Mouse (Mus musculus) CH12.LX (cell line): ENCODE data around the gene Sap25. TPM values are rescaled to one million over a fixed set of nuclear protein-coding genes. Genes with fewer than 3 reads are reported as not detected.

Experiments used
- DNase-seq: peaks from one replicate; pipeline ENCODE4 v3.0.0-alpha.2; 2013; ENCODE audit errors: extremely low read depth
- H3K27ac ChIP-seq: 2 replicates; pipeline ENCODE4 v1.5.1; 2012; ENCODE audit warnings: low read depth, mild to moderate bottlenecking, control low read depth, moderate library complexity; ENCODE audit not compliant: insufficient read depth
- H3K27me3 ChIP-seq: replicated peaks from 2 replicates; pipeline ENCODE3; 2012; ENCODE audit warnings: inconsistent platforms
- H3K36me3 ChIP-seq, 2 experiments: replicated peaks in 1 of 2; 2 replicates each; pipeline versions ENCODE3 to v1.6.1; 2012; ENCODE audit warnings: inconsistent platforms in 1 of 2, low read length in 1 of 2, mild to moderate bottlenecking in 1 of 2, mixed read lengths in 1 of 2, moderate library complexity in 1 of 2; ENCODE audit not compliant: control insufficient read depth in 1 of 2, insufficient read depth in 1 of 2
- H3K4me1 ChIP-seq, 2 experiments: 2 replicates each; pipeline ENCODE4 v1.6.1; 2012; ENCODE audit warnings: inconsistent platforms in 1 of 2, moderate library complexity in 1 of 2; ENCODE audit not compliant: insufficient read depth in 2 of 2, control insufficient read depth in 1 of 2
- H3K4me2 ChIP-seq: 2 replicates; pipeline ENCODE4 v1.6.1; 2012; ENCODE audit warnings: low read depth, mild to moderate bottlenecking, control low read depth; ENCODE audit not compliant: poor library complexity, insufficient read depth, severe bottlenecking
- H3K4me3 ChIP-seq, 3 experiments: fragments of 150-350 bp in 1 of 3; sonication (generic) in 1 of 3; replicated peaks in 1 of 3; 2 replicates each; pipeline versions ENCODE3 to v1.5.1; 2011 to 2012; ENCODE audit warnings: low read depth in 2 of 3, low read length in 2 of 3, mild to moderate bottlenecking in 2 of 3, moderate library complexity in 2 of 3, control low read depth in 1 of 3, improper control_type of control experiment in 1 of 3, inconsistent platforms in 1 of 3, mixed read lengths in 1 of 3; ENCODE audit not compliant: poor library complexity in 1 of 3
- H3K79me2 ChIP-seq: replicated peaks from 2 replicates; pipeline ENCODE4 v1.6.1; 2012; ENCODE audit warnings: mild to moderate bottlenecking, moderate library complexity; ENCODE audit not compliant: control insufficient read depth, poor library complexity, insufficient read depth, severe bottlenecking; ENCODE audit errors: extremely low read depth
- H3K9ac ChIP-seq: 2 replicates; pipeline ENCODE4 v1.6.1; 2012; ENCODE audit warnings: low read depth, mild to moderate bottlenecking, control low read depth, moderate library complexity; ENCODE audit not compliant: insufficient read depth
- H3K9me3 ChIP-seq: replicated peaks from 2 replicates; pipeline ENCODE3; 2012; ENCODE audit warnings: low read length, inconsistent platforms, mixed read lengths
- CHD2 ChIP-seq: IDR thresholded peaks from 2 replicates; pipeline ENCODE4 v1.6.1; 2011; ENCODE audit warnings: low read length, improper control_type of control experiment
- E2F4 ChIP-seq: IDR thresholded peaks from 2 replicates; pipeline ENCODE4 v1.6.1; 2011; ENCODE audit warnings: low read depth, low read length, improper control_type of control experiment; ENCODE audit not compliant: insufficient replicate concordance
- EP300 ChIP-seq: IDR thresholded peaks from 2 replicates; pipeline ENCODE4 v1.6.1; 2011; ENCODE audit warnings: low read length, improper control_type of control experiment
- GABPA ChIP-seq: IDR thresholded peaks from 2 replicates; pipeline ENCODE4 v1.6.1; 2012; ENCODE audit warnings: low read depth, low read length, improper control_type of control experiment, inconsistent platforms; ENCODE audit not compliant: insufficient replicate concordance
- IRF4 ChIP-seq: IDR thresholded peaks from 2 replicates; pipeline ENCODE4 v1.6.1; 2014; ENCODE audit warnings: low read depth, mild to moderate bottlenecking, inconsistent platforms, low read length, improper control_type of control experiment
- JUND ChIP-seq: conservative IDR thresholded peaks from 2 replicates; pipeline ENCODE4 v1.6.1; 2011; ENCODE audit warnings: low read depth, low read length, improper control_type of control experiment
- KAT2A ChIP-seq: IDR thresholded peaks from 2 replicates; pipeline ENCODE4 v1.6.1; 2012; ENCODE audit warnings: low read length, improper control_type of control experiment, inconsistent platforms; ENCODE audit not compliant: insufficient replicate concordance
- MEF2A ChIP-seq: IDR thresholded peaks from 2 replicates; pipeline ENCODE4 v1.6.1; 2014; ENCODE audit warnings: low read depth, mild to moderate bottlenecking, inconsistent platforms, low read length, improper control_type of control experiment, borderline replicate concordance
- MXI1 ChIP-seq: IDR thresholded peaks from 2 replicates; pipeline ENCODE4 v1.6.1; 2011; ENCODE audit warnings: mild to moderate bottlenecking, low read depth, low read length, improper control_type of control experiment
- NELFE ChIP-seq: IDR thresholded peaks from 2 replicates; pipeline ENCODE4 v1.6.1; 2011; ENCODE audit warnings: low read depth, low read length, improper control_type of control experiment
- NRF1 ChIP-seq: IDR thresholded peaks from 2 replicates; pipeline ENCODE4 v1.6.1; 2014; ENCODE audit warnings: low read depth, mild to moderate bottlenecking, inconsistent platforms, low read length, improper control_type of control experiment, moderate library complexity
- PAX5 ChIP-seq: IDR thresholded peaks from 2 replicates; pipeline ENCODE4 v1.6.1; 2012; ENCODE audit warnings: low read length, inconsistent platforms, mixed read lengths
- POLR2A ChIP-seq: IDR thresholded peaks from 2 replicates; pipeline ENCODE4 v1.6.1; 2011; ENCODE audit warnings: low read depth, mild to moderate bottlenecking, improper control_type of control experiment, low read length
- RAD21 ChIP-seq: IDR thresholded peaks from 2 replicates; pipeline ENCODE4 v1.6.1; 2011; ENCODE audit warnings: low read depth, mild to moderate bottlenecking, low read length, improper control_type of control experiment, moderate library complexity
- SMC3 ChIP-seq: IDR thresholded peaks from 2 replicates; pipeline ENCODE4 v1.6.1; 2011; ENCODE audit warnings: low read depth, low read length, improper control_type of control experiment
- TBP ChIP-seq: conservative IDR thresholded peaks from 2 replicates; pipeline ENCODE4 v1.6.1; 2011; ENCODE audit warnings: low read depth, low read length, improper control_type of control experiment
- USF1 ChIP-seq: IDR thresholded peaks from 2 replicates; pipeline ENCODE4 v1.6.1; 2014; ENCODE audit warnings: low read depth, mild to moderate bottlenecking, inconsistent platforms, low read length, improper control_type of control experiment
- ZC3H11A ChIP-seq: IDR thresholded peaks from 2 replicates; pipeline ENCODE4 v1.6.1; 2012; ENCODE audit warnings: low read depth, mild to moderate bottlenecking, inconsistent platforms, low read length, improper control_type of control experiment
- ZKSCAN1 ChIP-seq: IDR thresholded peaks from 2 replicates; pipeline ENCODE4 v1.6.1; 2012; ENCODE audit warnings: low read depth, inconsistent platforms, low read length, improper control_type of control experiment, borderline replicate concordance
- ZMIZ1 ChIP-seq: IDR thresholded peaks from 2 replicates; pipeline ENCODE4 v1.6.1; 2012; ENCODE audit warnings: low read depth, mild to moderate bottlenecking, inconsistent platforms, low read length, improper control_type of control experiment
- ZNF384 ChIP-seq: IDR thresholded peaks from 2 replicates; pipeline ENCODE4 v1.6.1; 2012; ENCODE audit warnings: low read depth, low read length, improper control_type of control experiment, inconsistent platforms
- dilution Hi-C: fragments of 300-500 bp; cut with MboI; formaldehyde crosslinking; loops from 2 replicates; pipeline ENCODE4 v1.14.3; 2020; ENCODE audit warnings: low sequenced_read_pairs; ENCODE audit not compliant: extremely low pct_unique_long_range_greater_than_20kb, extremely low pct_ligation_motif_present
- in situ Hi-C: fragments of 300-500 bp; cut with MboI; formaldehyde crosslinking; loops from 3 replicates; pipeline ENCODE4 v1.14.3; 2019; ENCODE audit warnings: low sequenced_read_pairs, low pct_ligation_motif_present, low pct_unique_long_range_greater_than_20kb, mixed read lengths
- polyA plus RNA-seq: library from polyadenylated mRNA; unstranded; fragments of >175 nt; gene quantifications from 2 replicates; pipeline ENCODE4 v1.2.1, GENCODE M21; 2012; ENCODE audit warnings: low read depth; ENCODE audit not compliant: insufficient read length
- total RNA-seq, 2 experiments: library from RNA; depleted of rRNA; stranded (reverse); fragments of 300-350 nt in 1 of 2; fragments of >200 nt in 1 of 2; gene quantifications; 2 replicates each; pipeline ENCODE4 v1.2.3; 2012 to 2014

The Sap25 gene
- total and polyA plus RNA-seq, 3 experiments, result 2.1 to 16.6 (median 2.4) TPM

GRCm38 (mm10) chr5:137685653-137686052 lies 44.5 kb downstream of the Sap25 start:
- dilution Hi-C loops, result no loop called here
- Histone ChIP-seq H3K36me3 (peaks cover 0 to 15% of the 10 kb centered on the region in 2 experiments), H3K79me2 (peaks cover 4% of the 10 kb centered on the region; the same call in 1 of the 2 replicates), H3K9ac (no peak overlapping the region), H3K4me1 (peaks cover 0 to 31% of the 10 kb centered on the region in 2 experiments; a peak in 2 of 4 replicates), H3K27ac (no peak overlapping the region), H3K9me3 (no peaks in the 10 kb centered on the region), H3K27me3 (no peaks in the 10 kb centered on the region), H3K4me3 (no peak overlapping the region), H3K4me2 (no peak overlapping the region)
- DNase-seq, result no peak
- TF ChIP-seq PAX5 (no peak), ZNF384 (no peak), EP300 (no peak), USF1 (no peak), CHD2 (no peak), GABPA (no peak), RAD21 (no peak), NELFE (no peak), E2F4 (no peak), SMC3 (no peak), ZMIZ1 (no peak), ZC3H11A (no peak), KAT2A (no peak)
- TF ChIP-seq, all 38 proteins: peak for 0
- in situ Hi-C loops, result no loop called here

- in situ Hi-C loops, result no loop called here
- H3K9me3 ChIP-seq, result no peaks in the 10 kb centered on the region
- H3K36me3 ChIP-seq, result peaks cover 0 to 12% of the 10 kb centered on the region in 2 experiments
- no peak for DNase-seq
- H3K27me3 ChIP-seq, result no peaks in the 10 kb centered on the region
- dilution Hi-C loops, result no loop called here
- H3K27ac ChIP-seq, result no peak overlapping the region
- H3K79me2 ChIP-seq, result no peaks in the 10 kb centered on the region
- no peak for TF ChIP-seq TBP
- TF ChIP-seq IRF4, result no peak
- no peak for TF ChIP-seq SMC3
- no peak for TF ChIP-seq POLR2A
- no peak for TF ChIP-seq ZKSCAN1
- no peak for TF ChIP-seq E2F4
- no peak for TF ChIP-seq ZNF384
- TF ChIP-seq JUND, result no peak
- TF ChIP-seq NRF1, result no peak
- TF ChIP-seq MXI1, result no peak
- TF ChIP-seq MEF2A, result no peak
- H3K4me1 ChIP-seq, result peaks cover 0 to 31% of the 10 kb centered on the region in 2 experiments; a peak in 2 of 4 replicates
- H3K4me3 ChIP-seq, result no peak overlapping the region
- no peak overlapping the region for H3K9ac ChIP-seq
- H3K4me2 ChIP-seq, result no peak overlapping the region
Observed at GRCm38 (mm10) chr5:137686127-137686790, 45.1 kb downstream of the Sap25 start.
